Mouse (Mus musculus) right cerebral cortex, adult 2 months (tissue): ENCODE measurements around the gene Olfml2b.

Source experiments
- DNase-seq, 2 experiments: peaks; one replicate each; pipeline ENCODE4 v3.0.0; 2021 to 2022; ENCODE audit warnings: low spot score in 2 of 2

Olfml2b gene

GRCm38 (mm10) chr1:170644255-170645205, at the start of gene Olfml2b:
Gene Olfml2b, plus strand, starts transcription at chr1:170644532.
- DNase-seq = peak; percentile 63 to 74

GRCm38 (mm10) chr1:170594575-170594974, 49.8 kb upstream of the Olfml2b start:
- DNase-seq = no peak

GRCm38 (mm10) chr1:170605228-170606001, 38.9 kb upstream of the Olfml2b start:
- no peak for DNase-seq

GRCm38 (mm10) chr1:170607231-170607917, 37.0 kb upstream of the Olfml2b start:
- DNase-seq = no peak

GRCm38 (mm10) chr1:170608461-170609071, 35.8 kb upstream of the Olfml2b start:
- DNase-seq = no peak

GRCm38 (mm10) chr1:170609872-170610271, 34.5 kb upstream of the Olfml2b start:
- DNase-seq = no peak

GRCm38 (mm10) chr1:170610289-170610688, 34.0 kb upstream of the Olfml2b start:
- no peak for DNase-seq

GRCm38 (mm10) chr1:170610695-170611094, 33.6 kb upstream of the Olfml2b start:
- DNase-seq = no peak

GRCm38 (mm10) chr1:170611631-170612030, 32.7 kb upstream of the Olfml2b start:
- DNase-seq = no peak

GRCm38 (mm10) chr1:170612968-170613872, 31.1 kb upstream of the Olfml2b start:
- DNase-seq = peak; percentile 79 to 86

- no peak for DNase-seq
Measured at GRCm38 (mm10) chr1:170619686-170620374, 24.5 kb upstream of the Olfml2b start.

- DNase-seq = no peak
Measured at GRCm38 (mm10) chr1:170622934-170623333, 21.4 kb upstream of the Olfml2b start.

- DNase-seq = no peak
Measured at GRCm38 (mm10) chr1:170623432-170623831, 20.9 kb upstream of the Olfml2b start.

- DNase-seq = no peak
Measured at GRCm38 (mm10) chr1:170630489-170630888, 13.8 kb upstream of the Olfml2b start.

GRCm38 (mm10) chr1:170631571-170631970, 12.8 kb upstream of the Olfml2b start:
- DNase-seq = no peak

GRCm38 (mm10) chr1:170632385-170632784, 11.9 kb upstream of the Olfml2b start:
- peak; percentile 87 to 89 for DNase-seq

GRCm38 (mm10) chr1:170632856-170633255, 11.5 kb upstream of the Olfml2b start:
- DNase-seq = no peak

- no peak for DNase-seq
Measured at GRCm38 (mm10) chr1:170638941-170639340, 5.4 kb upstream of the Olfml2b start.

- DNase-seq = no peak
Measured at GRCm38 (mm10) chr1:170645896-170646605, 1.7 kb downstream of the Olfml2b start.
